Mouse (Mus musculus) midbrain, embryonic 12.5 days (tissue): Measurements from ENCODE around the gene Itga2. TPM values are rescaled to one million over a fixed set of nuclear protein-coding genes. Genes with fewer than 3 reads are reported as not detected.

Experiments
- ATAC-seq: fragments of 200-750 bp; cut with Nextera tagmentation; 2 replicates; pipeline ENCODE4 v1.8.0; 2017; ENCODE audit warnings: low read depth, moderate TSS enrichment, moderate library complexity; ENCODE audit not compliant: low FRiP score
- H3K27ac ChIP-seq: fragments of 300-500 bp; sonication (generic); replicated peaks from 2 replicates; pipeline ENCODE4 v1.5.1; 2016; ENCODE audit warnings: mild to moderate bottlenecking
- H3K27me3 ChIP-seq: fragments of 300-500 bp; sonication (generic); 2 replicates; pipeline ENCODE4 v1.6.1; 2016; ENCODE audit warnings: mild to moderate bottlenecking
- H3K36me3 ChIP-seq: fragments of 300-500 bp; sonication (generic); 2 replicates; pipeline ENCODE4 v1.6.1; 2016
- H3K4me1 ChIP-seq: fragments of 300-500 bp; sonication (generic); 2 replicates; pipeline ENCODE4 v1.6.1; 2016
- H3K4me2 ChIP-seq: fragments of 300-500 bp; sonication (generic); replicated peaks from 2 replicates; pipeline ENCODE4 v1.6.1; 2016; ENCODE audit warnings: mild to moderate bottlenecking, moderate library complexity
- H3K4me3 ChIP-seq: fragments of 300-500 bp; sonication (generic); 2 replicates; pipeline ENCODE4 v1.5.1; 2016; ENCODE audit warnings: mild to moderate bottlenecking
- H3K9ac ChIP-seq: fragments of 300-500 bp; sonication (generic); replicated peaks from 2 replicates; pipeline ENCODE4 v1.6.1; 2016; ENCODE audit warnings: mild to moderate bottlenecking, moderate library complexity
- H3K9me3 ChIP-seq: fragments of 300-500 bp; sonication (generic); 2 replicates; pipeline ENCODE4 v1.6.1; 2016; ENCODE audit warnings: mild to moderate bottlenecking
- WGBS: fragments of 180-500 bp; shearing (Covaris S2); methylation state at CpG from one replicate; pipeline ENCODE4 v1.1.7; 2016; 5-methylcytosine and 5-hydroxymethylcytosine counted together
- polyA plus RNA-seq: library from polyadenylated mRNA; unstranded; fragments of >200 nt; fragmentation: Nextera tagmentation; extraction: Ambion mirVana; gene quantifications from 2 replicates; pipeline ENCODE4 v1.2.1, GENCODE M21; 2016

The Itga2 gene
- polyA plus RNA-seq, 1 experiment from 2014 or later: 2.2 TPM

DNA sequence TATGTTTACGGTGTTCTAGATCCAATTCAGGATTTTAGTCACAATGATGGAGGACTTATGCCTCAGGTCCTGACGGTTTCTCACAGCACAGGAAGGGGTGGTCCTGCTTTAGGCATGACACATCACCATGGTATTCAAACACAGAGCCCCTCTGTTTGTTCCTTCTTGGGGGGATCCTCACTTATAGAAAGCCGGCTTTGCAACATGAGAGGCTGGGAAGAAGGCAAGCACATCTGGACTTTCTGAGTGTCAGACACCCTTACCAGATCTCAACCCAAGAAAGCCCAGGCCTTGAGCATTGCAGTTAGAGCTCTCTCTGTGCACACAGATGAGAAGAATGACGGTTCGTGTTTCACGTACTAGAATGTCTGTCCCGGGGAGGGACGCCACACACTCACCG, 92.8 kb downstream of the Itga2 start:
- H3K36me3 ChIP-seq: no peaks in the 10 kb centered on the region
- WGBS: 83% methylated on average over 9 of the region's 9 CpGs
- H3K9ac ChIP-seq: no peak overlapping the region
- no peaks in the 10 kb centered on the region for H3K9me3 ChIP-seq
- peaks cover 6% of the 10 kb centered on the region; the same call in 1 of the 2 replicates for H3K4me1 ChIP-seq
- no peak overlapping the region for H3K4me2 ChIP-seq
- H3K27ac ChIP-seq: peak overlapping the region; percentile 39; the same call in 1 of the 2 replicates
- H3K4me3 ChIP-seq: no peak overlapping the region
- no peaks in the 10 kb centered on the region for H3K27me3 ChIP-seq
- 0 out of 2 replicates have a peak, but pooled peaks have one; percentile 14 for ATAC-seq

DNA sequence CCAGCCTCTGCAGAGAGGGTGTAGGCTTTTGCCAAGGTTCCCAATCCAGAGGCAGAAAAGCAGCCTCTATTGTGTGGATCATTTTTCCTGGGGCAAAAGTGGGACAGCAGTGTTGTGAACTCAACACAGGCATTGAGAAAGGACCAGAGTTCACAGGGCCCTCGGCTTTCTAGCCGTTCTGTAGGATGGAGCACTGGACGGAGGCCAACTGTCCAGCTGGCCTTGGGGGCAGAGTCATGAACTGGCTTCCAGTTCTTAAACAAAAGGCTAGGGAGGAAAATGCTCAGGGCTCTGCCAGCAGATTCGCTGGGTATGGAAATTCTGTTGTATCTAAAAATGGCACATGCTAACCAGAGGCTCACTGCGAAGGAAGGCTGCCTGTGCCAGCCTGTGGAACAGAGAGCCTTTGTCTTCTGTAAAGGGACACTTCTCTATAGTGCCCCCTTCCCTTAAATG, 93.3 kb downstream of the Itga2 start:
- H3K4me1 ChIP-seq: peaks cover 6% of the 10 kb centered on the region; the same call in 1 of the 2 replicates
- H3K27ac ChIP-seq: peak overlapping the region; percentile 7
- no peak overlapping the region for H3K4me3 ChIP-seq
- no peak overlapping the region for H3K9ac ChIP-seq
- peak; percentile 61 for ATAC-seq
- H3K27me3 ChIP-seq: no peaks in the 10 kb centered on the region
- H3K36me3 ChIP-seq: no peaks in the 10 kb centered on the region
- WGBS: 59% methylated on average over 5 of the region's 5 CpGs
- no peaks in the 10 kb centered on the region for H3K9me3 ChIP-seq
- H3K4me2 ChIP-seq: no peak overlapping the region

DNA sequence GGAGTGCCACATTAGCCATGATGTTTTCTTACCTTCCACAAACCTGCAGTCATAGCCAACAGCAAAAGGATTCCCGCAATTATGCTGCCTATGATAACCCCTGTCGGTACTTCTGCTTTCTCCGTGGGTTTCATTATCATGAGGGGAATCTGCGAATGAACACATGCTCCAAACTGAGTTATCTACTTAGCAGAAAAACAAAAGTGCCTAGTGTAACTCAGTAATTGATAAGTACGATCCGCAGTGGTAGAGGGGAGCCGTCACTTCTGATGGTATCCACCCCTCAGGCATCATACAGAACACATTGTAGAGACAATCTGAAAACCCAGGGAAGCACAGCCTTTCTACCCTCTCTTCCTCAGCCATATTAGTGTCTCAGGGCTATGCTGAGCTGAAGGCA, 94.8 kb downstream of the Itga2 start:
- Histone ChIP-seq H3K9ac (no peak overlapping the region), H3K27ac (no peak overlapping the region), H3K27me3 (no peaks in the 10 kb centered on the region), H3K36me3 (no peaks in the 10 kb centered on the region), H3K9me3 (no peaks in the 10 kb centered on the region), H3K4me3 (no peak overlapping the region), H3K4me2 (no peak overlapping the region), H3K4me1 (peaks cover 6% of the 10 kb centered on the region; the same call in 1 of the 2 replicates)
- WGBS: 89% methylated on average over 7 of the region's 7 CpGs
- ATAC-seq: no peak

DNA sequence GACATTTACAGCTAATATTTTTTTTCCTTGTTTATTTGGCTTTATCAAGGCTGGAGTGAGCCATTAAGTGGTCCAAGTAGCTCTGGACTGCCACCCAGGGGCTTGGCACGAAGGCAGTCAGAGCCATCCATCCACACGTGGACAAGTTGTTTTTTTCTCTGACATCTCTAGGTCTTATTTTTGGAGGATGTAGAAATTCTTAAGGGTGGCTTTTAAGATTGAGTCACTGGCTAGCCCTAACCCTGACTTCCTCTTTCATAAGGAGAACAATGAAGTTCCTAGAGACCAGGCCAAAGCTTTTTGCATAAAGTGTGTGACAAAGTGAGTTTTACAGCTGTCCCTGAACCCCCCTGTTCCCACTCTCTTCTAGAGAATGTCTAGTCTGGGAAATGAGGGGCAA, 97.3 kb downstream of the Itga2 start:
- H3K27me3 ChIP-seq: no peaks in the 10 kb centered on the region
- no peak overlapping the region for H3K9ac ChIP-seq
- H3K9me3 ChIP-seq: no peaks in the 10 kb centered on the region
- no peak for ATAC-seq
- H3K4me2 ChIP-seq: no peak overlapping the region
- H3K36me3 ChIP-seq: peaks cover 15% of the 10 kb centered on the region; the same call in 1 of the 2 replicates
- 76% methylated on average over 2 of the region's 2 CpGs for WGBS
- peaks cover 3% of the 10 kb centered on the region; the same call in 1 of the 2 replicates for H3K4me1 ChIP-seq
- no peak overlapping the region for H3K4me3 ChIP-seq
- no peak overlapping the region for H3K27ac ChIP-seq

DNA sequence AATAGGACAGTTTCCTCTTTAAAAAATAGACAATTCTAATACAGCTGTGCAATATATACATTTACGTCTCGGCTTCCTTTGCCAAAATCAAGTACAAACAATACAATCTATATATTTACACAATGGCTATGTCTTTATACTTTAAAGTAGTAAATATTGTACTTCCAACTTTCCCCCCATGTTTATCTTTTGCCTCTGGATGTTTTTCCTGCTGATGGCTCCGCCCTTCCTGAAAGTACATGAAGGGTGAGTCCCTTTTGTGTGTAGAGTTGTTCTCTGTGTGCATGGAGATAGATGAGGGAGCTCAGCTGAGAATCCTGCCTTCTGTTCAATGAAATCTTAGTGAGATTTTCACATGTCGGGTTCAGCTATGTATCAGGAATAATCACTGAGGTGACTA, 98.5 kb downstream of the Itga2 start:
- Histone ChIP-seq H3K27ac (no peak overlapping the region), H3K36me3 (peaks cover 19% of the 10 kb centered on the region; the same call in 1 of the 2 replicates), H3K9ac (no peak overlapping the region), H3K4me3 (no peak overlapping the region), H3K4me1 (peaks cover 3% of the 10 kb centered on the region; the same call in 1 of the 2 replicates), H3K9me3 (no peaks in the 10 kb centered on the region), H3K4me2 (no peak overlapping the region), H3K27me3 (no peaks in the 10 kb centered on the region)
- WGBS: 90% methylated on average over 4 of the region's 4 CpGs
- ATAC-seq: no peak

DNA sequence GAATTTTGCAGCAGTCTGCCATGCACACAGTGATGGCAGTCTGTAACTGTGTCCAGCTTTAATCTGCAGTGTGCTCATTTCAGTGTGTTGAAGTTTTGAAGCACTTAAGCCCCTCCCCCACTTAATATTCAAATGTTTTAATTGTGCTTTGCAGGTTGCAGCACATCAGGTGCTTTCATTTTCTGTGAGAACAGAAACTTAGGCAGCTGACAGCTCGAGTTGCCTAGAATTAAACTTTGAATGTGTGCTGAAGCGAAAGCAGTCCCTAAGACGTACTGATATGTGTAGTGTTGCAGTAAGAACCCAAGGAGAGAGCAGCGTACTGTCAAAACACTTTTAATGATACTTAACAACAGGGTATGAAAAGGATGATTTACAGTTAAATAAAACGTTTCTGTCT, 99.1 kb downstream of the Itga2 start:
- H3K4me3 ChIP-seq: no peak overlapping the region
- H3K27me3 ChIP-seq: no peaks in the 10 kb centered on the region
- WGBS: 76% methylated on average over 5 of the region's 5 CpGs
- no peak for ATAC-seq
- H3K9ac ChIP-seq: no peak overlapping the region
- H3K4me1 ChIP-seq: 0 out of 2 replicates have a peak, but pooled peaks cover 3% of the 10 kb centered on the region
- no peaks in the 10 kb centered on the region for H3K9me3 ChIP-seq
- peaks cover 24% of the 10 kb centered on the region; the same call in 1 of the 2 replicates for H3K36me3 ChIP-seq
- H3K4me2 ChIP-seq: no peak overlapping the region
- H3K27ac ChIP-seq: no peak overlapping the region

DNA sequence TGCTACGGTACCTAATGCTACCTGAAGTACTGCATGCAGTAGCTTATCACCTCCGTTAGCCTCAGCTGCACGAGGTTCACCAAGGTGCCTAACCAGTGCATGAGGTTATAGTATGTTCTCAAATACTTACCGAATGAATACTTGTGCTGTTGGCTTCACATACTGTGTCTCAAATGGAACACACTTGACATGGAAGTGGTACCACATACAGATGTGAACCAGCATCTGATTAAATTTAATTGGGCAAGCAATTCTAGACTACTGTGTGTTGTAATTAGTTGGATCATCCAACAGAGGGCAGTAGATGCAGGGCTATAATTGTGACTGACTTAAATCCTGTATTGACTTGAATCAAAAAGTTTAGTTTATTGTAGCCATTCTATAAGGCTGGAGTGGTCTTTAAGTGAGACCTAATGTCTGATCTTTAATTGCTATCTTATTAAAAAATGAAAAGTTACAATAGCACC, 100.5 kb downstream of the Itga2 start:
- peak; percentile 69; the same call in 1 of the 2 replicates for ATAC-seq
- H3K27ac ChIP-seq: no peak overlapping the region
- H3K4me1 ChIP-seq: no peaks in the 10 kb centered on the region
- WGBS: 83% methylated on average over 4 of the region's 4 CpGs
- H3K9me3 ChIP-seq: no peaks in the 10 kb centered on the region
- H3K36me3 ChIP-seq: peaks cover 34% of the 10 kb centered on the region; the same call in 1 of the 2 replicates
- H3K9ac ChIP-seq: no peak overlapping the region
- H3K27me3 ChIP-seq: no peaks in the 10 kb centered on the region
- no peak overlapping the region for H3K4me2 ChIP-seq
- no peak overlapping the region for H3K4me3 ChIP-seq

DNA sequence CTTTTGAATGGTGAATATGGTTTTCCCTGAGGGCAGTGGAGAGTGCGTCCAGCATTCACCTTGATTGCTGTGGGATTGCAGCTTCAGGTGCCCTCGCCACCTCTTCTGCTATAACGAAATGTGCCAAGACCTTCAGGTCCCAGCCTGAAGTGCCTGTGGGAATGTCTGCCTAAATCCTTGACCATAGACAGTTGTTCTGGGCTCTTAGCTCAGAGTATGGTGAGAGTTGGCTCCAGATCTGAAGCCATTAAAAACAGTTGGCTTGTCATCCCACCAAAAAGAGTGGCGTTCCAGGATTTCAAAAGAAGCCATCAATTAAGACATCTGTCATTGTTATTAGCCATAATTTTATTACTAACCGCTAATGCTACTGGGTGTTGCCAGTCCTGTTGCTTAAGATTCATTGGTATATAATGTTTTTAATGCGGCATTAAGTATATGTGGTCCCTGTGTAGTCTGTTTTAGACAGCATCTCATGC, 106.5 kb downstream of the Itga2 start:
- H3K9ac ChIP-seq: no peak overlapping the region
- WGBS: 90% methylated on average over 6 of the region's 6 CpGs
- no peaks in the 10 kb centered on the region for H3K9me3 ChIP-seq
- H3K27me3 ChIP-seq: no peaks in the 10 kb centered on the region
- no peaks in the 10 kb centered on the region for H3K4me1 ChIP-seq
- H3K4me3 ChIP-seq: no peak overlapping the region
- no peak for ATAC-seq
- H3K36me3 ChIP-seq: peaks cover 47% of the 10 kb centered on the region; the same call in 1 of the 2 replicates
- no peak overlapping the region for H3K27ac ChIP-seq
- H3K4me2 ChIP-seq: no peak overlapping the region

DNA sequence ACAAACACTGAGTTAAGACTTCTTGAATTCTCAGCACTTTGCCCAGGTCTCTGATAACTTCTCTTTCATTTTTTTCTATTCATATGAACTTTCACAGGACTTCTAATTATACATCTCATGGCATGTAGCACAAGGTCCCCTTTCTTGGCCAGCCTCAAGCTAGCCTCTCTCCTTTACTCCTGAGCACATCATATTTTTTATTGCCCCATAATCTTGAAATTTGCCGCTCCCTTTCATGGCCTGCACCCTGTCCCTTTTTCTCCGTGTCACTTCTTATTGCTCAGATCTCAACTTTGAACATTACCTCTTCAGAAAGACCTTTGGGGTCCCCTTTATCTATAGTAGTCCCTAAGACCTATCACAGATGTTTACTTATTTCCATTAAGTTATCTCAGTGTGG, 109.0 kb downstream of the Itga2 start:
- Histone ChIP-seq H3K9me3 (no peaks in the 10 kb centered on the region), H3K9ac (no peak overlapping the region), H3K27ac (no peak overlapping the region), H3K4me1 (peaks cover 8% of the 10 kb centered on the region), H3K4me3 (no peak overlapping the region), H3K36me3 (0 out of 2 replicates have a peak, but pooled peaks cover 33% of the 10 kb centered on the region), H3K27me3 (no peaks in the 10 kb centered on the region), H3K4me2 (no peak overlapping the region)
- no peak for ATAC-seq
- 96% methylated on average over 2 of the region's 2 CpGs for WGBS

DNA sequence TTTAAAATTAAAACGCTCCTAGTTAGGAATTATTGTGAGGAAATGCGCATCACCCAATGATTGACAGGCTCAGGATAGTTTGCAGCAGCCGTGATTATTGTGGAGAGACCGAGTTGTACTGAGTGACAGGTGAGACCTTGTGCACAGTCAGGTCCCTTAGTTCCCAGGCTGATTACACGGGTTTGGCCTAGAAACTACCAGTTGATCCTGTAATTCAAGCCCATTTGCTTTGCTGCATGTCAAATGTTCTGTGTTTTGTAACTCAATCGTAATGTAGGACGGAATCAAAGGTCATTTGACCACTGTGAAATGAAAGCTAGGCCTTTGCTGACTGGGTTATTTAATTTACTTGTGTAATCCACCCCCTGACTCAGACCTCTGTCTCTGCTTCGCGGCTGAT, 113.4 kb downstream of the Itga2 start:
- H3K4me1 ChIP-seq: peaks cover 8% of the 10 kb centered on the region
- H3K36me3 ChIP-seq: 0 out of 2 replicates have a peak, but pooled peaks cover 10% of the 10 kb centered on the region
- H3K4me3 ChIP-seq: peak overlapping the region; percentile 72
- H3K9me3 ChIP-seq: no peaks in the 10 kb centered on the region
- WGBS: 27% methylated on average over 9 of the region's 9 CpGs
- H3K27me3 ChIP-seq: no peaks in the 10 kb centered on the region
- no peak overlapping the region for H3K27ac ChIP-seq
- peak overlapping the region; percentile 58 for H3K9ac ChIP-seq
- ATAC-seq: peak; percentile 69
- peak overlapping the region; percentile 87 for H3K4me2 ChIP-seq

DNA sequence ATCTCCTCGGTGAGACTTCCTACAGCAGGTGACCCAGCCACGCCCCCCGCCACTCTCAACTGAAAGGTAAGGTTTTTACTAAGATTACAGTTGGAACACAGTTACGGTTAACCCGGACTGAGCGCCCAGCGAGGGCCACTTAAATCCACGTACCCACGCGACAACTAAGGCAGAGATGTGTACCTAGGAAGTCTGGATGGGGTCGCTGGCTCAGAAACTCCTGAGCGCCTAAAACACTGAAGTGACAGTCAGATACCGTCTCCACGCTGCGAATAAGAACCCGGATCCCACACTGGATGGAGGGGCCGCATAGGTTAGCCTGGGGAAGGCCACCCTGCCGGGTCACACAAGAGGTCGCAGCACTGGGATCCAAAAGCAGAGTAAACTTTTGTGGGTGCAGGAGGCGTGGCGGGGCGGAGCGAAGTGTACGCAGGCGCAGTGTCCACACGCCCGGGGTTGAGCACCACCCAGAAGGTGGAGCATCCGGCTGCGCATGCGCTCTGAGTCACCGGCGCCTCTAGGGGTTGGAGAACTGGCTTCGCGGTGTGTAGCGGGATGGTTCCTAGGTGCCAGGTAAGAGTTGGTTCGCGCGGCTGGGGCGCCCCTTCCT, 114.0 kb downstream of the Itga2 start, which contains the start of gene Mocs2:
Gene Mocs2 (plus strand): TSS at position 486 of the 610 bp plus-strand sequence.
- WGBS: under 1% methylated on average over 39 of the region's 39 CpGs
- peak within 1 kb of the TSS; percentile 87 for H3K4me2 ChIP-seq

DNA sequence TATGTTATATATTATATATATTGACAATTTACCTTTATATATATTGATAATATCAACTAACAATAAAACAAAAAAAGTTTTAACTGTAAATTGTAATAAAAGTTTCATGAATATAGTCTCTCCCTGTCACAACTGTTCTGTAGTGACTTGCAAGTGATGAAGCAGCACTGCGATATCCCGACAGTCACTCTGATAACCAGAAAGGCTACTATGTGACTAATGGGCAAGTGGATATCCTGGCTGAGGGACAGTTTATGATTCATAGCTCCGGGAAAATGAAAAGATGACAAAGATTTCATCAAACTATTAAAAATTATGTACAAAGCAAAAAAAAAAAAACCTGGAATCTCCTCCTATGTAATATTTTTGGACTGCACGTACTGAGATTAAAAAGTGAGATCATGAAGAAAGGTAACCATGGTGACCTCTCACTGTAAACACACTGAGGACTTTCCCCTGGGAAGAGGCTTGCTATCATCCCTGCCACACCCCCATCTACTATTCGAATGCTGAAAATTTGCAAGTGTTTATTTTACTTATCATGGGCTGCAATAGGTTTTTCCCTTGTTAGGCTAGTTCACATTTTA, 122.2 kb downstream of the Itga2 start:
- Histone ChIP-seq H3K4me1 (no peaks in the 10 kb centered on the region), H3K4me3 (no peak overlapping the region), H3K9ac (no peak overlapping the region), H3K36me3 (no peaks in the 10 kb centered on the region), H3K27ac (no peak overlapping the region), H3K4me2 (no peak overlapping the region), H3K9me3 (no peaks in the 10 kb centered on the region), H3K27me3 (no peaks in the 10 kb centered on the region)
- no peak for ATAC-seq
- 89% methylated on average over 5 of the region's 5 CpGs for WGBS

More for the DNA sequence above, 114.0 kb downstream of the Itga2 start, which contains the start of gene Mocs2:
- Histone ChIP-seq H3K27ac (no peak within 1 kb of the TSS), H3K9me3 (no peaks in the 10 kb centered on the region), H3K27me3 (no peaks in the 10 kb centered on the region), H3K4me1 (peaks cover 8% of the 10 kb centered on the region), H3K4me3 (peak within 1 kb of the TSS; percentile 72), H3K9ac (peak within 1 kb of the TSS; percentile 58), H3K36me3 (0 out of 2 replicates have a peak, but pooled peaks cover 8% of the 10 kb centered on the region)
- peak; percentile 98 for ATAC-seq
